Mouse (Mus musculus) megakaryocyte-erythroid progenitor cell, adult 5-6 weeks (primary cell): Measurements from ENCODE around the gene Pigp. TPM values are rescaled to one million over a fixed set of nuclear protein-coding genes. Genes with fewer than 3 reads are reported as not detected.
"Not testable (repeated sequence)": the region's sequence is repeated elsewhere in the genome, so short reads cannot be mapped to it uniquely, and the experiment has no call there.

Experiments
- ATAC-seq: replicated peaks from 2 replicates; pipeline ENCODE4 v1.8.0; 2016; ENCODE audit warnings: mild to moderate bottlenecking, inconsistent platforms; ENCODE audit not compliant: severe bottlenecking, poor library complexity, low FRiP score, low TSS enrichment
- total RNA-seq, 2 experiments: library from RNA; stranded (forward) in 1 of 2; stranded (reverse) in 1 of 2; fragments of 200-1000, 215-1000 nt in 1 of 2; fragments of >200 nt in 1 of 2; fragmentation: Nextera tagmentation in 1 of 2; gene quantifications; 2 replicates each; pipeline ENCODE4 v1.2.3; 2014 to 2017

The Pigp gene
- total RNA-seq, 2 experiments from 2014 or later, result 23.6 to 41.7 TPM

DNA sequence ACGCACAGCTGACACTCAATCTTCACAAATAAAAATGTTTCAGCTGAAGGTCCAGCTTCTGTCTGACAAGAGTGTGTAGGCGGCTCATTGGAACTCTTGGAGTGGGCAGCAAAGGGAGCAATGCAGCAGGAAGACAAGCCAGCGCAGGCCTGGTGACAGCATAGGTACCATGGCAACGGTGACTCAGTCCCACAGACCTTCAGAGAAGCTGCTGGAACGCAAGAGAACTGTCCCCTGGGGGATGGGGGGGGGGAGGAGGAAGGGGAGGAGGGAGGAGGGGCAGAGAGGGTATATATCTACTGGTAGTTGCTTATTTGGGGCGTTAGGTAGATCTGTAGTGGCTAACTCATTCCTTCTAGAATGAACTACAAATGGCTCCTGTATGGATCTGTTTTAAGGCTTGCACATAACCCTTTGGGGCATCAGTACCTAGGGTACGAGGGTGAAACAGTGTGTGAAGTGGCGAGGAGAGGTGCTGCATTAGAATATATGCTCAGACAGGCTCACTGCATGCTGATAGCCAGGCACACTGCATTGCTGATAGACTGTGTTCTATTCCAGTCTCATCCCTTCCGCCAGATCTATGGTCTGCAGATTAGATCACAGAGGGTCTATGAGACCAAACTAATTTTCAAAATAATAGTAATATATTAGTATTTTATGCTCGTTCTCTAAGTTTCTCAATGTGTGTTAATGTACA is 9.3 kb downstream of the Pigp start:
- no peak for ATAC-seq

DNA sequence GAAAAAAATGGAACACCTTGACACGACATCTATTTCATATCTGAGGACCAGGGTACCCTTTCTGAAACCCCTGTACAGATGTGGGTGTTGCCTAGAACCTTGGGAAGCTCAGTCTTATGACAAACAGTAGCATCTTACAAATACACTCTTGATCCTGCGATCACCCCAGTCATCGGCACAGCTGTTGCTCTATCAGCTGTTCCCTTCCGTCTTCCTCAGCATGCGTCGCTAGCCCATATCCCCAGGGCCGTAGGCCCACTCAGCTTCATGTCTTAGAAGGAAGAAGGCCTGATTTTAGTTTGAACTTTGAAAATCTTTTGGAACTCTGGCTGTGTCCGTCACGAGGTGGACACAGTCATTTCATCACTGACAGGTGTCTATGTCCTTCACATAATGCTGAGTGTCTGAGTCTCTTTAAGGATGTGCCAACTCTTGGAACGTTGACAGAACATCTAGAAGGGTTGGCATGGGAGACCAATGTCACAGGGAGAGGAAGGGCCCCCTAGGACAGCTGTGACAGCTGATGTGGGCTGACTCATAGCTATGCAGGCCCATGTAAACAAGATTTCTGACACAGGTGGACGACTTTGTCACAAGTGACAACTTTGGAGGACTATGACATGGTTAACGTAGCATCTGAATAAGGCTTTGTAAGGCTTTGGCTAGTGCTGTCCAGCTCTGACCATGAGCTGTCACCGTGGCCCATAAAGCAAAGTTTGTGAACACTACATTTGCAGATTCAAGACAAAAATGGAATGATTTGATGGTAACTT is 10.9 kb downstream of the Pigp start:
- ATAC-seq, result no peak

DNA sequence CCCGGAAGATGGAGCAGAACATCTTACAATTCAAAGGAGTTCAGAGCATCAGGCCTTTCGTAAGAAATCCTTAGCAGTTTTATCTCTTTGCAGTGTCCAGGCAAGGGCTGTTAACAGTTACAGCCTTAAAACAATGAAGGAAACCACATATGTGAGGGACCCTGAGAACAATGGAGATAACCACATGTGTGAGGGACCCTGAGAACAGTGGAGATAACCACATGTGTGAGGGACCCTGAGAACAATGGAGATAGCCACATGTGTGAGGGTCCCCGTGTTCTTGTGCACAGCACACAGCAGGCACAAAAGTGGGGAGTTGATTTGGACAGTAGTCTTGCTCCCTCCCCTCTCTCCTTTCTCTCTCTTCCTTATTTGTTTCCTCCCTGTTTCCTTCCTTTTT is 13.6 kb downstream of the Pigp start:
- peak; percentile 74 for ATAC-seq

DNA sequence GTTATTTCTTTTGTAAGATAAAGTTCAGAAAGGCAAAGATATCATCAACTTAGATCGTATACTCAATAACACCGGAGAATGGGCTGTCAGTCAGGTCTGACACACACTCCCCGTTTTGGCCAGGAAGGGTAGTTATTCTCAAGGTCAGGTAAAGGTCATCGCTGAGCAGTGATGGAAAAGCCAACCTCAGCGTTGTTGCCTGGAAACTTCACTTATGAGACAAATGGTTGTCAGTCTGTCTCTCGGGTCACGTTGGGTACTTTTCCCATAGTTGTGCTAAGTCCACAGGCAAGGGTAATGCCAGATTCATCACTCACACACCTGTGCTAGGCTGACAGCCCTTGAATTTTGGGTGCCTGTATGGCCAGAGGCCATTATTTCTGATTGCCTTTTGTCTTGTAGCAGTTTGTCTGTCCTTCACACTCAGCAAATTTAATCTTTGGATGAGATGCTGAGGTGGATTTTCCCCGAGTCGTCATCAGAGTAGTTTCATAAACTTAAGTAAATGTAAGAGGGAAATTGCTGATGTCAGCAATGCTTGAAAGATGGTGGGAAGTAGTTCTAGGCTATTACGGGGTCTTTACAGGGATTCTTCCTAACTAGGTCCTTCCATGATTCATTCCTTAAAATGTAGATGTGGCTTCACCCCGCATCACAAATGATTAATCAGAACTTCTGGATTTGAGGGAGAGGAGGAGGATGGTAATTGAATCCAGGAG is 14.7 kb downstream of the Pigp start:
- ATAC-seq, result no peak

DNA sequence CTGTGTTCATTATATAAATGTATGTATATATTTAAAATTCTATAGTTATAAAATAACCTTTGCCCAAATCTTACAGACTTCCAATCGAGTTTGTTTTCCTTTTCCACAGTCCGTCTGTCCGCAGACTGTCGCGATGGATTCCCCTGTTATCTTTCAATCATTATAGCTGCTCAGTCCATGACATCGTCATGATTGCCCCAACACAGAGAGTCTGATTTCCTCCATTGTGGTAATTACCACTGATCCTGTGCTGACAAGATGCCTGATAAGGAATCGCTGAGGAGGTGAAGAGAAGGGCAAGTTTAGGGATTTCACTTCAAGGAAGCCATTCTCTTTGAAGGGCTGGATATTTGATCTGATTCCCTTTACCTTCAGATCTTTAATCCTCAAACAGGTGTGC is 15.6 kb downstream of the Pigp start:
- no peak for ATAC-seq

DNA sequence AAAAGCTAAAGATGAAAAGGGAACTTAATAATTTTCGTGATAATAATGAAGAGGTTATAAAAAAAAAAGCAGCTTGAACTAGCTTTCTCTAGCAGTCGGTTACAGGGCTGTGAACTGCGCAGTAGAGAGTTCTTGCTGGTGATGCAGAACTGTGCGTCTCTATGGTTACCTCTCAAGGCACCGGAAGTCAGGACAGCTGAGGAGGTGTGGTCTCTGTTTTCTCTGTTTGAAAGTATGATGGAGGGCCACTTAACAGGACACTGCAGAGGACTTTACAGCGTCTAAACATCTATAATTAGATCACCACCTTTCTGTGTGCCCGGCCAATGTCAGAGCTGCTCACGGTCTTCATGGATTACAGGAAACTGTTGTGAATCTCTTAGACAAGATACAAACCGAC is 17.2 kb downstream of the Pigp start:
- ATAC-seq, result peak; percentile 61

DNA sequence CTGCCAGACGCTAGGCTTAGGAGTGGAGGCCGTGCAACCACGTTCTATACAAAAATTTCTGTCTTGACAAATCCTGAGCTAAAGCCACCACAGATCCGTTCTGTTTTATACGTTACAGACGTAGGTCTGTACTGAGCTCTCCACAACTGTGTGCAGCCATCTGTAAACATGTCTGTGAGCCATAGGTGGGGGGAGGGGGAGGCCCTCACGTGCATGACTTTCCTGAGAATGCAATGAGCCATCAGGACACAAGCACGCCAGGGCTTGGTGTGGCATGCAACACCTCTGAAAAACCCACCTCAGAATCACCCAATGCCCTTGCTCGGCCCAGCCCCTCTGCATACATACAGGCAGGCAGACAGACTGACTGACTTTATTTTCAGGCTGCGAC is 21.4 kb downstream of the Pigp start:
- ATAC-seq, result no peak

DNA sequence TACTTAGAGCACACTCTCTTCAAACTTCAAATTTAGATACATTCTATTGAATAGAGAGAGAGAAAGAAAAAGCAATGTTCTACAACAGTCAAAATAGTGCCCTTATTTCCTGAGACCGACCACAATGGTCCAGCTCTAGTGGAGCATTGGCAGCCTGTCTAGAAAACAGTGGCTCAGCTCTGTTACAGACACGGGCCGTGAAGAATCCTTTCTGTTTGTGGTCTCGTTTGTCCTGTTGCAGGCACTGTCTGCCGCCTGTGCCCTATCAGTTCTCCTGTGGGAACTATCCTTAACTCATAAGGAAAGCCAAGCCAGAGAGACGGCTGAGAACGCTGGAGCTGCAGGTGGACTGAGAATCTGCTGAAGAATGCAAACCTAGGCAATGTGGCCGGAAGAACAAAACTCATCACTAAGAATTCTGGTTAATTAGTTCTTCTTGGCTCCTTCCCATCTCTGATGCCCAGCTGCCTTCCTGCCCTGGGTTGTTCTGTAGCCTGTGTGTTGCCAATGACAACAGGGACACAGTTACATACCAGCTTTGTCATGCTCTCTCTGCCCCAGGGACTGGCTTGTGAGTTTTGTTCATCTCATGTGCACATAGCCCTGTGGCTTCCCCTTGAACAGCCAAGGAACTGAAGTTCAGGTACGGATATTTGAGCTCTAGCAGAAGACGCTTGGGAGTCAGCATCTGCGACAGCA is 21.9 kb downstream of the Pigp start:
- ATAC-seq, result no peak

DNA sequence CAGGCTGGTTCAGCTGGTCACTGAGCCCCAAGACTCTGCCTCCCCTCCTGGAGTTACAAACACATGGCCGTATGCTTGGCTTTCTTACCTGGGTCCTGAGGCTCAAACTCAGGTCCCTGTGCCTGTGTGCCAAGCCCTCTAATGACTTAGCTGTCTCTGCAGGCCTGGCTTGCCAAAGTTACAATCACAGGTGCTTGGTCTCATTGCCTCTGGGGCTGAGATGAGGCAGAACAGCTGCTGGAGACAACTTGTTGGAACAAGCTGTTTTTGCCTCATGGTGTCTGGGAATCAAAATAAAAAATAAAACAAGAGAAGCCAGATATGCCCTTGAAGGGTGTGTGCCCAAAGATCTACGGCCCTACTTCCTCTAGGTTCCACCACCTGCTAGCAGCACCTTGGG is 22.9 kb downstream of the Pigp start:
- no peak for ATAC-seq

DNA sequence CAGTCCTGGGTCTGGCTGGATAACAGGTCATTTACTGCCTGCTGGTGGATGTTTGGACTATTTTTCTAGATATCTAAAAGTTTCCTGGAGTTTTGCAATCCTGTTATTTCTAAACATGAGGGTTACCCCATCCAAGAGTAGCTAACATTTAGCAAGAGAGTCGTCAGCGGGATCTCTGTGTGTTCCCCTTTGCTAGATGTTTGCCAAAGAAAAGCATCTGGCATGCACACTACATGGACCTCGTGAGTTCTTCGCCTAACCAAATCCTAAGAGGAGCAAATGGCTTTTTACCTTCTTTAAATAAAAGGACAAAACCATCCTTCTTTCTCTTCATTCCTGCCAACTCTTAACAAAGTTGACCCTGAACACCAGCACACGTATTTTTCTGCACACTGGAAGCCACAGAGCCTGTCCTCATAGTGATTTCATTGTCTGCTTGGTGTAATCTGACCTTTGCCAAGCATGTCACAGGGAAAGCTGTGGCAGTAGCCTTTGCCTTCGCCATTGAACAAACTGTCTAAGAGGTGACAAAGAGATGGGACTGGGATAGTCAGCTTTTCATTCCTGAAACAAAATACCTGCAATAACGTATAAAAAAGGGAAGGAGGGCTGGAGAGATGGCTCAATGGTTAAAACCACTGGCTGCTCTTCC is 24.4 kb downstream of the Pigp start:
- ATAC-seq, result no peak

DNA sequence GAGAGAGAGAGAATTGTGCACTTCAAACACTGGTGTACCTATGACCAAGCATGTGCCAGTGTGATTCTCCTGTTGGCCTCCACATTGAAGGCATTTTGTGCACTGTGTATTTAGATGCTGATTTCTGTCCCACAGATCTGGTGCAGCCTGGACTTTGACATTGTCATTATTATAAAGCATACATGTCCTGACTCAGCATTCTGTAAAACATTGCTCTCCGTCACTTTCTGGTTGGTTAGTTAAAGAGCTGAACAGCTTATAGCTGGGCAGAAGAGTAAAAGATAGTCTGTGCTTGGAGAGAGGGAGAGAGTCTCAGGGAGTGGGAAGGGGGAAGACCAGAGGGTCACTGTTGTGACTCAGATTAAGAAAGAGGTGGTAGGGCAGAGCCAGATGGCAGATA is 25.9 kb downstream of the Pigp start:
- ATAC-seq, result no peak; the same call in 1 of the 2 replicates

DNA sequence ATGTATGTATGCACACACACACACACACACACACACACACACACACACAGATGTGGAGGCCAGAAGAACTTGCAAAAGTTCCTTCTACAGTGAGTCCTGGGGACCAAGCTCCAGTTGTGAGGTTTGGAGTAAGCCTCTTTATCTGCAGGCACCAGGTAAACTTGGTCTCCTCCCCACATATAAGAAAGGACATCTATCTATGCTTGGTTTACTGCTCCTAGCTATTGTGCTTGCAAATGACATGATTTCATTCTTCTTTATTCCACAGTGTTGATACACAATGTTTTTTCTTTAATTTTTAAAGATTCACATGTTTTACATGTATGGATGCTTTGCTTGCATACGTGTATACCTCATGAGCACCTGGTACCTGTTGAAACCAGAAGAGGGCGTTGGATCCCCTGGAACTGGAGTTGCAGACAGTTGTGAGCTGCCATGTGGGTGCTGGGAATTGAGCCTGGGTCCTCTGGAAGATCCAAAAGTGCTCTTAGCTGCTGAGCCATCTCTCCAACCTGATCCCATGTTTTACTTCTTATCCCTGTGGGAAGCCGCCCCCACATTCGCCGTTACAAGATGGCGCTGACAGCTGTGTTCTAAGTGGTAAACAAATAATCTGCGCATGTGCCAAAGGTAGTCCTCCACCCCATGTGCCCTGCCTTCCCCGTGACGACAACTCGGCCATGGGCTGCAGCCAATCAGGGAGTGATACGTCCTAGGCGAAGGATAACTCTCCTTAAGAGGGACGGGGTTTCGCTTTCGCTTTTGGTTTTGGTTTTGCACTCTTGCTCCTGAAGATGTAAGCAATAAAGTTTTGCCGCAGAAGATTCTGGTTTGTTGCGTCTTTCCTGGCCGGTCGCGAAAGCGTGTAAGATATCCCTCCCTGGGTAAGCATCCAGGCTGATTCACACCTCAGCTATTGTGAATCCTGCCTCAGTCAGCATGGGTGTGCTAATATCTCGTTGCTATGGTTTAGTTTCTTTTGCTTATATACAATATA is 32.2 kb downstream of the Pigp start:
- not testable (repeated sequence) for ATAC-seq

DNA sequence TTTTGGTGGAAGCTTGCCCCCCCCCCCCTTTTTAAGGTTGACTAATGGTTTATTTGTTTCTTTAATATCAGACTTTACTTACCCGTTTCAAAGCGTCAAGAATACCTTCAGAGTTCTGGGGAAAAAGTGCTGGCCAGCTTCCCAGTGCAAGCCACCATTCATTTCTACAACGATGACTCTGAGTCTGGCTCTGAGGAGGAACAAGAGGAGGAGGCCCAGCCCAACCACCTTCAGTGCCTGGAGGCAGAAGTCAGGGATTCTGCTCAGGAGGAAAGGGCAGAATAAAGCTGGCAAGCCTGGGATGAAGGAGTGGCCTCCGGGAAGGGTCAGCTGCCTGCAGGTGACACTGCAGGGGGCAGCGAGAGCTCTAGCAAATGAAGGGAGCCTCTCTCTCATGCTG is 36.0 kb downstream of the Pigp start:
- ATAC-seq, result no peak

DNA sequence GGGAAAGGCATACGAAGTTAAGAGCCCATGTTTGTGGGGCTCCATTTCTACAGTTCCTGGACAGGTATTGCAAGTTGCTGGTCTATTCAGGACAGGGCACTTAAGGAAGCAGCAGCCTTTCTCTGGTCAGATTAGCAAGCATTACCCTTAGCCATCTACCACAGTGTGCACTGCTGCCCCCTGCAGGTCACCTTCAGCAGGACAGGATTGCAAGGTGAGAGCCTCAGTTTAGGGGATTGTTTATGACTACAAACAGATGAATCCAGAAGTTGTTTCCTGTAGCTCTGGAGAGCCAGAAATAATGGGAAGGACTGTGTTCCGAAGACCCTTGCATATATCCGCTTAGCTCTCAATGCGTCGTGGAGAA is 39.8 kb downstream of the Pigp start:
- ATAC-seq, result peak; percentile 60

DNA sequence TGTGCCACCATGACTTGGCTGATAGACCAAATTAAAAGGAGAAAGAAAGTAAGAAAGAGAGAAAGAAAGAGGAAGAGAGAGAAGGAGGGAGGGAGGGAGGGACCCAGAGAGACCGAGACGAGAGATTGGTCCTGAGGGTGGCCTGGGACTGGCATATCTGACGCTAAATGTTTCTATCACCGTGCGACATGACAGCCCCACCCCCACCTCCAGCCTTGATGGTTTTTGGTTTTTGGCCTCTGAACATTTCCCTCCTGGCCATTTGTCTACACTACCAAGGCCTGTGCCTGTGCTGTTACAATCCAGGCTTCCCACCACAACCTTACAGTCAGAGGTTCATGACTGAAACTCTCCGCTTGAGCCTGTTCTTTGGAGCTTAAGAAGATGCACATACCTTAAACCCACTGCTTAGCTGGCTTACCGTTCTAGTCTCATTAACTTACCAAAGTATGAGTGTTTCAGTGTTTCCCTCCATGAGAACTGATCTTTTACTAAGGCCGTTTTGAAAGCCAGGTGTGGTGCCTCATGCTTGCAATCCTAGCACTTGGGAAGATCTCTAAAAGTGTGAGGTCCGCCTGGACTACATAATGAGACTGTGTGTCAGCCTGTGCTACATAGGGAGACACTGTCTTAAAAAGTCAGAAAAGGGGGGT is 40.3 kb downstream of the Pigp start:
- ATAC-seq, result 0 out of 2 replicates have a peak, but pooled peaks have one; percentile 8

DNA sequence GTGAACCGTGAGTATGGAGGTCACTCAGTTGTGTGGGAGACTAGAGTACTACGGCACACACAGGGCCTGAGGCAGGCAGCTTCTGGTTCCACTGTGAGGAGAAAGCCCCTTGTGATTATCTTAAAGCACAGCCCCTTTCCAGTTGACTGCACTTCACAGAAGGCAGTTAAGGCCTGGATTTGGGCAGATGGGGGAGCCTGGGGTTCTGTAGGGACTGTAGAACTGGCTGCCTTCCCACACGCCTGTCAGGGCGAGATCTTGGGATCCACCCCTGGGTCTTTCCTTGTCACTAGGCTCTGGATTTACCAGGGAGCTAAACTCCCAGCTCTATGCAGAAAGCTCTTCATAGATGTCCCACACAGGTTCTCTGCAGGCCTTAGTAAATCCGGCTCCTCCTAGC is 41.2 kb downstream of the Pigp start:
- ATAC-seq, result no peak

DNA sequence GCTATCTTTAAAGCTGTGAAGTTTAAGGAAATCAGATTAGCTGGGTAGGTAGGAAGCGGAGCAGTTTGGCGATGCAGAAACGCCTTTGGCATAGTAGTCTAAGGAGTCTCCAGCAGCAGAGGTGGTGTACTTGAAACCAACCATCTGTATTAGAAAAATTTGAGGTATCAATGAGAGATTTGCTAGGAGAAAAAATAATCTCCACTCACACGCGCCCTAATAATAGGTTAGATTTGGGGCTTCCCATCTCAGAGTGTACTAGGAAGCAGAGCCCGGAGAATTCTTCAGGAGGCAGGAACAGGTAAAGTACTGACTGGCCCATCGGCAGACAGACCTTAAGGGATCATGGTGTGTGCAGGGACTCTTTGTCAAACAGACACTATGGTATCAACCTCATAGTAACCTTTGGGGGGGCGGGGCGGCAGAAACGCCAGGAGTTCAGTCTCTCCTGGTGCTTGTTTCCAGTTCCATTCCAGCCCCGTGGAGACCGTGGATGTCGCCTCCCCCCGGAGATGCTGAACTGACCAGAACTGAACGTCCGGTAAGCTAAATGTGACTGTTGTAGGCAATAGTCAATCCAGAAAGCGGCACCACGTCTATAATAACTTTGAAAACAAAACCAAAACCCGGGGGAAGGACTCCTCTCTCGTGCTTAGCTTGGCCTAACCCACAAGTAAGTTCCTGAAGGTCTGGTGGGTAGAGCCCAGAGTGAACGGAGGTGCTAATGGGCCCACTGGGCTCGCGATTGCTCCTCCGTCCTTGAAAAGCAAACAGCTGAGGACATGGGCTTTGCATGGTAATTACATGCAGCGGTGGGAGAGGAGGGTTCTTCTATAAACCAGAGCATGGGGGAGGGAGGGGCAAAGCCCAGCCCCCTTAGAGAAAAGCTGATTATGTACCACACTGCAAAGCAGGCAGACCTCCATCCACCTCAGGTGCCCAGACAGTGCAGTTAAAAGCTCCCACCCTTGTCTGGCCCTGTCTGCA is 42.5 kb downstream of the Pigp start:
- peak; percentile 24; the same call in 1 of the 2 replicates for ATAC-seq
